Mouse (Mus musculus) layer of hippocampus, adult 9-11 months (tissue): ENCODE results near the gene Slc4a3.

ENCODE experiments used
- DNase-seq: peaks from one replicate; pipeline ENCODE4 v3.0.0; 2022

Gene Slc4a3

GRCm38 (mm10) chr1:75608225-75608624 lies 62.2 kb downstream of the Slc4a3 start:
- DNase-seq: no peak

- no peak for DNase-seq
Measured at GRCm38 (mm10) chr1:75608625-75609263, 62.7 kb downstream of the Slc4a3 start.

GRCm38 (mm10) chr1:75609264-75609662 lies 63.2 kb downstream of the Slc4a3 start:
- DNase-seq: no peak

GRCm38 (mm10) chr1:75610553-75610952 lies 64.5 kb downstream of the Slc4a3 start:
- DNase-seq: no peak
